Mouse (Mus musculus) ES-E14 (cell line): ENCODE results near the gene Slc25a24. TPM values are rescaled to one million over a fixed set of nuclear protein-coding genes. Genes with fewer than 3 reads are reported as not detected.

Source experiments
- DNase-seq: peaks from one replicate; pipeline ENCODE4 v3.0.0-alpha.2; 2013; ENCODE audit warnings: low read depth, low spot score
- H3K27ac ChIP-seq: 2 replicates; pipeline ENCODE4 v1.5.1; 2012; ENCODE audit warnings: low read depth, mild to moderate bottlenecking, low read length, moderate library complexity, mixed read lengths; ENCODE audit not compliant: poor library complexity, insufficient read depth, severe bottlenecking
- H3K36me3 ChIP-seq: 2 replicates; pipeline ENCODE4 v1.6.1; 2012; ENCODE audit warnings: mild to moderate bottlenecking, low read length, moderate library complexity, mixed read lengths; ENCODE audit not compliant: control insufficient read depth, poor library complexity, insufficient read depth, severe bottlenecking
- H3K4me1 ChIP-seq, 2 experiments: fragments of 150-350 bp in 1 of 2; sonication (generic) in 1 of 2; 2 replicates each; pipeline ENCODE4 v1.6.1; 2012; ENCODE audit warnings: low read length in 2 of 2, mild to moderate bottlenecking in 1 of 2, mixed read lengths in 1 of 2; ENCODE audit not compliant: control insufficient read depth in 2 of 2, insufficient read depth in 2 of 2, poor library complexity in 1 of 2
- H3K4me3 ChIP-seq, 2 experiments: fragments of 150-350 bp in 1 of 2; sonication (generic) in 1 of 2; 2 replicates each; pipeline ENCODE4 v1.5.1; 2012; ENCODE audit warnings: low read length in 2 of 2, low read depth in 1 of 2, mild to moderate bottlenecking in 1 of 2, mixed read lengths in 1 of 2; ENCODE audit not compliant: insufficient read depth in 1 of 2, poor library complexity in 1 of 2, severe bottlenecking in 1 of 2
- H3K9ac ChIP-seq: 2 replicates; pipeline ENCODE4 v1.6.1; 2012; ENCODE audit warnings: low read depth, mild to moderate bottlenecking, low read length, mixed read lengths; ENCODE audit not compliant: poor library complexity, insufficient read depth, severe bottlenecking
- H3K9me3 ChIP-seq: fragments of 150-350 bp; sonication (generic); 2 replicates; pipeline ENCODE4 v1.6.1; 2012; ENCODE audit warnings: low read depth, mild to moderate bottlenecking, low read length; ENCODE audit not compliant: control insufficient read depth, insufficient read depth
- CHD2 ChIP-seq: IDR thresholded peaks from 2 replicates; pipeline ENCODE4 v1.6.1; 2014; ENCODE audit warnings: mild to moderate bottlenecking, low read depth, low read length, inconsistent platforms
- HCFC1 ChIP-seq: IDR thresholded peaks from 2 replicates; pipeline ENCODE4 v1.6.1; 2012; ENCODE audit warnings: low read length, inconsistent platforms, borderline replicate concordance; ENCODE audit not compliant: insufficient read depth
- MAFK ChIP-seq: IDR thresholded peaks from 2 replicates; pipeline ENCODE4 v1.6.1; 2014; ENCODE audit warnings: mild to moderate bottlenecking, low read depth, low read length, inconsistent platforms; ENCODE audit not compliant: insufficient read depth
- ZC3H11A ChIP-seq: IDR thresholded peaks from 2 replicates; pipeline ENCODE4 v1.6.1; 2012; ENCODE audit warnings: low read depth, mild to moderate bottlenecking, inconsistent platforms, low read length, borderline replicate concordance
- ZNF384 ChIP-seq: IDR thresholded peaks from 2 replicates; pipeline ENCODE4 v1.6.1; 2012; ENCODE audit warnings: low read depth, low read length, inconsistent platforms
- in situ Hi-C, 2 experiments: fragments of 600-800 bp; cut with MboI; formaldehyde crosslinking; loops; one replicate each; pipeline ENCODE4 v1.15.1; 2025; ENCODE audit warnings: low sequenced_read_pairs in 2 of 2, inconsistent platforms in 1 of 2; ENCODE audit not compliant: unreplicated experiment in 2 of 2
- total RNA-seq: library from RNA; depleted of rRNA; stranded (reverse); fragments of 300-350 nt; gene quantifications from 2 replicates; pipeline ENCODE4 v1.2.3, GENCODE M21; 2012

The Slc25a24 gene
- total RNA-seq, 1 experiment = 19.0 TPM

- no peak overlapping the region for H3K27ac ChIP-seq
- no peaks in the 10 kb centered on the region for H3K4me1 ChIP-seq
- no peaks in the 10 kb centered on the region for H3K9me3 ChIP-seq
- no peaks in the 10 kb centered on the region for H3K36me3 ChIP-seq
- no peak overlapping the region for H3K4me3 ChIP-seq
- DNase-seq = peak; percentile 39
- in situ Hi-C loops = loop anchor here in 1 of 2 experiments (25.0 kb wide), 1 partner anchor 316 kb away; no protein-coding TSS in a partner anchor
- TF ChIP-seq ZC3H11A = peak; percentile 72; the same call in 1 of the 2 replicates
- TF ChIP-seq ZNF384 = no peak
- H3K9ac ChIP-seq = no peak overlapping the region
Observed at GRCm38 (mm10) chr3:109171070-109171778, 48.3 kb downstream of the Slc25a24 start.

DNA sequence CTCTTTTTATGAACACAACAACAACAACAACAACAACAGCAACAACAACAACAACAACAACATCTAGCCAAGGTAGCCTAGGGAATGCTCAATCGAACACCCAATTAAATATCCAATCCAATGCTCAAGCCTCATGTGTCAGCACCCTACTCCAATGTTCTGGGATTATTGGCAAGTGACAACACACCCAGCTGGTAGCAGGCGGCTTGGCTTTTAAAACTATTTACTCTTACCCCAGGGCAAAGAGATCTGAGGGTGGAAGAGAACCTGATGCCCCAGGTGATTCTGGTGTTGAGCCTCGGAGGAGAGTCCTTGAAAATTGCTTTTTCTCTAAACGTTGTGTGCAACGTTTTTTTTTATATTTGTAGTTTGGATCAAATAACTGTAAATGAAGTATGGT is 51.4 kb downstream of the Slc25a24 start:
- Histone ChIP-seq H3K9ac (no peak overlapping the region), H3K27ac (no peak overlapping the region), H3K4me3 (no peak overlapping the region), H3K36me3 (no peaks in the 10 kb centered on the region), H3K9me3 (no peaks in the 10 kb centered on the region), H3K4me1 (no peaks in the 10 kb centered on the region)
- in situ Hi-C loops = loop anchor here in 1 of 2 experiments (25.0 kb wide), 1 partner anchor 313 kb away; no protein-coding TSS in a partner anchor
- no peak for DNase-seq
- TF ChIP-seq CHD2 = no peak
- TF ChIP-seq HCFC1 = no peak
- no peak for TF ChIP-seq MAFK
- no peak for TF ChIP-seq ZC3H11A
- TF ChIP-seq ZNF384 = no peak

GRCm38 (mm10) chr3:109178705-109179104 is 55.8 kb downstream of the Slc25a24 start:
- Histone ChIP-seq H3K27ac (no peak overlapping the region), H3K36me3 (no peaks in the 10 kb centered on the region), H3K9me3 (no peaks in the 10 kb centered on the region), H3K4me3 (no peak overlapping the region), H3K9ac (no peak overlapping the region), H3K4me1 (no peaks in the 10 kb centered on the region)
- in situ Hi-C loops = loop anchor here in 1 of 2 experiments (5.0 kb wide), 1 partner anchor 309 kb away; no protein-coding TSS in a partner anchor
- DNase-seq = no peak
- TF ChIP-seq CHD2 = no peak
- no peak for TF ChIP-seq ZC3H11A
- TF ChIP-seq MAFK = no peak
- TF ChIP-seq ZNF384 = no peak
- no peak for TF ChIP-seq HCFC1

- Histone ChIP-seq H3K27ac (no peak overlapping the region), H3K9me3 (no peaks in the 10 kb centered on the region), H3K4me1 (no peaks in the 10 kb centered on the region), H3K4me3 (no peak overlapping the region), H3K36me3 (no peaks in the 10 kb centered on the region), H3K9ac (no peak overlapping the region)
- in situ Hi-C loops = loop anchor here in 1 of 2 experiments (5.0 kb wide), 1 partner anchor 308 kb away; no protein-coding TSS in a partner anchor
- no peak for DNase-seq
- TF ChIP-seq MAFK (no peak), CHD2 (no peak), HCFC1 (no peak), ZC3H11A (no peak), ZNF384 (no peak)
Observed at GRCm38 (mm10) chr3:109179528-109180076, 56.7 kb downstream of the Slc25a24 start.
